Mouse (Mus musculus): ENCODE data around the gene Gm10750. TPM values are rescaled to one million over a fixed set of nuclear protein-coding genes. Genes with fewer than 3 reads are reported as not detected.
"Not testable (repeated sequence)": the region's sequence is repeated elsewhere in the genome, so short reads cannot be mapped to it uniquely, and the experiment has no call there.

Gene Gm10750
- polyA plus RNA-seq (2015; fragmentation: Nextera tagmentation; extraction: Ambion mirVana): not detected in 2 replicates

DNA sequence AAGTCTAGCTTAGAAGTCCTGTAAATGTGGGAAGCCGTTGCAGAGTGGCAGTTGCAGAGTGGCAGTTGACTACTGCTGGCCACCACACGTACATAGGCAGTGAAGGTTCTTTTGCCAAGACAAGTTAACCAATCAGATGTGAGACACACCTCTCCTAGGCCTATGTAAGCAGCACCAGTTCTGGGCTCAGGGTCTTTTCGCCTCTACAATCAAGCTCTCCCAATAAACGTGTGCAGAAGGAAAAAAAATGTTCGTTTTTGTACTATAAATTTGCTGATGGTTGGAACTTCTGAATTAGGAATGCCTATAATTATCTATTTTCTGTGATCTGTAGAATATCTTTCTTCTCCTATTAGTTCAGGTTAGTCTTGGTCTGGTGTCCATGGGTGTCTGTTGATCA, at the start of gene Gm10750:
Gene Gm10750 (minus strand): TSS at position 101 of the 400 bp plus-strand sequence.
- H3K9me3 ChIP-seq; H3K4me2 ChIP-seq (replicated peaks); H3K4me3 ChIP-seq; H3K36me3 ChIP-seq; ATAC-seq (replicated peaks); H3K9ac ChIP-seq (replicated peaks); H3K4me1 ChIP-seq; H3K27me3 ChIP-seq; H3K27ac ChIP-seq (replicated peaks): not testable (repeated sequence)
- WGBS: 71% methylated on average over 5 of the region's 5 CpGs

DNA sequence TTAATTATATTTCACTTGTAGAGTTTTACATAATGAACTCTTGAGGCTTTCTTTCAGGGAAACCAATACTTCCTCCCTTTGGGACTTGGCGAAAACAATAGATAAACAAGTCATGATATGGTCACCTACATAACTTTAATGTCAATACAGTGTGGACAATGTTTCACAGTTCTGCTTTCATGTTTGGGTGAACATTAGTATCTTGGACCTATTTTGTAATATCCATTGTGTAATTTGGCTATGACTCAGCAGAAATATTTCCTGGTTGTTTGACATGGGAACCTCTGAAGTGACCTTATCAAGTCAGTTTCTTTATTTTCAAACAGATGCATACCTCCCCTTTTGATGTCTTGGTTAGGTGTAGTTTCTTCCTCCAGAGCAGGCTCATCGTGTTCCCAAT, 12.2 kb downstream of the Gm10750 start:
- Histone ChIP-seq H3K27ac (replicated peaks) (no peak overlapping the region), H3K4me2 (replicated peaks) (no peak overlapping the region), H3K36me3 (no peaks in the 10 kb centered on the region), H3K9ac (replicated peaks) (no peak overlapping the region), H3K9me3 (no peaks in the 10 kb centered on the region), H3K4me1 (no peaks in the 10 kb centered on the region), H3K4me3 (no peak overlapping the region), H3K27me3 (no peaks in the 10 kb centered on the region)
- no peak for ATAC-seq (replicated peaks)
- WGBS: 75% methylated on average over 2 of the region's 2 CpGs

DNA sequence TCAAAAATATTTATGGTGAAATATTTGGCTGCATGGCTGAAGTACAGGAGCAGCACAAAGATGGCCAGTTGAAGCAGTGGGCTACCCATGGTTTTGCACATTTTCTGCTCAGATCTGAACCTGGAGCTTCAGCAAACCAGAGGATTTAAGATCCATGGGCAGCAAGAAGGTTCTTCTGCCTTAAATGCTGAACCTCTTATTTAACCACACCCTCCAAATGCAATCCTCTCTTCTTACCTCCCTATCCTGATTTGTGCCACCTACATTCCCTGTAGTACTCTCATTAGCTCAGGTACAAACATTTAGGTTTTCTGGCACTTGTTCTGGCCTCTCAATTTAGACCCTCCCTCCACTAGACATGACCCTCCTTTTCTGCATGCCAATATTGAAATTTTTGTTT, 13.9 kb downstream of the Gm10750 start, which contains the start of gene Gm1330:
Gene Gm1330 (minus strand): TSS at position 101 of the 400 bp plus-strand sequence.
- H3K27me3 ChIP-seq: no peaks in the 10 kb centered on the region
- ATAC-seq (replicated peaks): no peak
- no peak within 1 kb of the TSS for H3K9ac ChIP-seq (replicated peaks)
- no peaks in the 10 kb centered on the region for H3K36me3 ChIP-seq
- no peaks in the 10 kb centered on the region for H3K9me3 ChIP-seq
- no peak within 1 kb of the TSS for H3K4me2 ChIP-seq (replicated peaks)
- no peak within 1 kb of the TSS for H3K4me3 ChIP-seq
- no peaks in the 10 kb centered on the region for H3K4me1 ChIP-seq
- H3K27ac ChIP-seq (replicated peaks): no peak within 1 kb of the TSS

DNA sequence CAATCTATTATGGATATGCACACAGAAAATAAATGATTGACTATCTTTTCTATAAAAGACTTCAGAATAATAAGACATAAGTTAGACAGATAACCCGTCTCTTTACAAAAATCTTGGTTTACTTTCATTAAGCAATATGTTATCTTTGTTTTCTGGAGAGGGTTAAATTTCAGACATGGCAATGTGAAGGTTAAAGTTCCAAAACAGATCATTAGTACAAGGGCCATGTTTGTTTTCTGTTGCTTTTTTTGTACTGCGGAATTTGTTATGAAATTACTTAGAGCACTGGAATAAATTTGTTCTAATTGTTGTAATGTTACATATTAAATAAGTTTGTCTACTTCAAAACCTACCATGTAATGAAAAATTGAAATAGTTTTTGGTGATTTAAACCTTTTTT, 21.9 kb downstream of the Gm10750 start:
- WGBS: 93% methylated on average over 2 of the region's 2 CpGs
- Histone ChIP-seq H3K36me3 (no peaks in the 10 kb centered on the region), H3K9me3 (no peaks in the 10 kb centered on the region), H3K4me2 (replicated peaks) (no peak overlapping the region), H3K27me3 (no peaks in the 10 kb centered on the region), H3K4me3 (no peak overlapping the region), H3K9ac (replicated peaks) (no peak overlapping the region), H3K4me1 (no peaks in the 10 kb centered on the region), H3K27ac (replicated peaks) (no peak overlapping the region)
- no peak for ATAC-seq (replicated peaks)

Other genes starting within 250 kb of the Gm10750 start
- gene Cst11, start 245.7 kb downstream of the Gm10750 start, polyA plus RNA-seq (2015; fragmentation: Nextera tagmentation; extraction: Ambion mirVana): not detected in 2 replicates
- gene 8030411F24Rik, start 235.2 kb downstream of the Gm10750 start, polyA plus RNA-seq (2015; fragmentation: Nextera tagmentation; extraction: Ambion mirVana): not detected in 2 replicates
- not detected in 2 replicates for gene Cst12, start 227.9 kb downstream of the Gm10750 start, polyA plus RNA-seq (2015; fragmentation: Nextera tagmentation; extraction: Ambion mirVana)
- gene Cst8, start 218.5 kb downstream of the Gm10750 start, polyA plus RNA-seq (2015; fragmentation: Nextera tagmentation; extraction: Ambion mirVana): not detected in 2 replicates
- gene Cst13, start 197.2 kb downstream of the Gm10750 start, polyA plus RNA-seq (2015; fragmentation: Nextera tagmentation; extraction: Ambion mirVana): not detected in 2 replicates
- not detected in 2 replicates for gene Cst9, start 182.1 kb downstream of the Gm10750 start, polyA plus RNA-seq (2015; fragmentation: Nextera tagmentation; extraction: Ambion mirVana)
- not detected in 2 replicates for gene 9230104L09Rik, start 152.2 kb downstream of the Gm10750 start, polyA plus RNA-seq (2015; fragmentation: Nextera tagmentation; extraction: Ambion mirVana)
- gene Cst3, start 141.5 kb downstream of the Gm10750 start, polyA plus RNA-seq (2015; fragmentation: Nextera tagmentation; extraction: Ambion mirVana): 461 and 495 TPM in 2 replicates
- gene Gm1330, start 14.0 kb downstream of the Gm10750 start, polyA plus RNA-seq (2015; fragmentation: Nextera tagmentation; extraction: Ambion mirVana): not detected in 2 replicates

Data from forebrain, embryonic 15.5 days (tissue).